Mouse (Mus musculus) liver, embryonic 12.5 days (tissue): Measurements from ENCODE around the gene Cdc14a. TPM values are rescaled to one million over a fixed set of nuclear protein-coding genes. Genes with fewer than 3 reads are reported as not detected.

Experiments
- ATAC-seq: fragments of 200-750 bp; cut with Nextera tagmentation; 2 replicates; pipeline ENCODE4 v1.8.0; 2017; ENCODE audit warnings: moderate number of reproducible peaks, mild to moderate bottlenecking, moderate library complexity
- H3K27ac ChIP-seq: fragments of 300-500 bp; sonication (generic); 2 replicates; pipeline ENCODE4 v1.5.1; 2016; ENCODE audit warnings: mild to moderate bottlenecking
- H3K27me3 ChIP-seq: fragments of 300-500 bp; sonication (generic); replicated peaks from 2 replicates; pipeline ENCODE4 v1.6.1; 2016; ENCODE audit warnings: mild to moderate bottlenecking, moderate library complexity
- H3K36me3 ChIP-seq: fragments of 300-500 bp; sonication (generic); 2 replicates; pipeline ENCODE4 v1.6.1; 2016; ENCODE audit warnings: mild to moderate bottlenecking, moderate library complexity
- H3K4me1 ChIP-seq: fragments of 300-500 bp; sonication (generic); 2 replicates; pipeline ENCODE4 v1.6.1; 2016
- H3K4me2 ChIP-seq: fragments of 300-500 bp; sonication (generic); 2 replicates; pipeline ENCODE4 v1.6.1; 2016; ENCODE audit warnings: mild to moderate bottlenecking, moderate library complexity
- H3K4me3 ChIP-seq: fragments of 300-500 bp; sonication (generic); 2 replicates; pipeline ENCODE4 v1.5.1; 2016; ENCODE audit warnings: mild to moderate bottlenecking, moderate library complexity
- H3K9ac ChIP-seq: fragments of 300-500 bp; sonication (generic); 2 replicates; pipeline ENCODE4 v1.6.1; 2016; ENCODE audit warnings: mild to moderate bottlenecking, moderate library complexity
- H3K9me3 ChIP-seq: fragments of 300-500 bp; sonication (generic); replicated peaks from 2 replicates; pipeline ENCODE4 v1.6.1; 2016; ENCODE audit warnings: mild to moderate bottlenecking, moderate library complexity
- WGBS: fragments of 180-500 bp; shearing (Covaris S2); methylation state at CpG from one replicate; pipeline ENCODE4 v1.1.7; 2016; ENCODE audit not compliant: insufficient replicate concordance; 5-methylcytosine and 5-hydroxymethylcytosine counted together
- polyA plus RNA-seq: library from polyadenylated mRNA; unstranded; fragments of >200 nt; fragmentation: Nextera tagmentation; extraction: Ambion mirVana; gene quantifications from 2 replicates; pipeline ENCODE4 v1.2.1, GENCODE M21; 2016

The Cdc14a gene
- 4.2 and 5.1 TPM in 2 replicates for polyA plus RNA-seq

DNA sequence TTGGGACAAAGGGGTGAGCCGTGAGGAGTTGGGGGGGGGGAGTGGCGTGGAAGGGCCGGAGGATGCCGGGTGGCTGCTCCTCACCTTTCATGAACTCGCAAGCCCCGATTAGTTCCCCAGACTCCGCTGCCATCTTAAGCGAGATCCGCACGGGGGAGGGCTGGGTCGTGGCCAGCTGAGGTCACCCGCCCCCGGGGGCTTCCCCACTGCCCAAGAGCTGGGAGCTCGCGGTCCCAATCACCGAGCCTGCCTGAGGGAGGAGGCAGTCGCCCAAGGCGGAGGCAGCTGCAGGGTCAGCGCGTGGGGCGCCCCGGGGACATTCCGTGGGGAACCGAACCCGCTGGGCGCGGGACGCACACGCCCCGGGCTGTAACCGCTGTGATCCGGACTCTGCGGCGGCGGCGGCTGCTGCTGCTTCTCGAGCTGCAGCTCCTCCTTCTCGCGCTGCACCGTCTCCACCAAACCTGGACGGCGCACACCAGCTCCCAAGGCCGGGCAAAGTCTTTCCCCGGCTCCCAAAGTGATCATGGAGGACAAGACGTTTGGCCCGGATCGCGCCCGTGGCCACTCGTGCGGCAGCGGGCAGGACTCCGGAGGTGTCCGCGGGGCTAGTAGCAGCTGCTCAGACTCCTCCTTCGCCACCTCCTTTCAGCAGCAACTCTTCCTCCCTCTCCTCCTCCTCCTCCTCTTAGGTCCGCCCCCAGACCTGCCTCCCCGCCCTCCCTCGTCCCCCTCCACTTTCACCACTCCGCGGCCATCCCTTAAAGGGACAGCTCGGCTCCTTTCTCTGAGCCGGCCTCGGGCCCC lies at the start of gene Cdc14a:
Cdc14a (minus strand) TSS at position 680 of the 807 bp plus-strand sequence.
- Histone ChIP-seq H3K4me2 (peak within 1 kb of the TSS; percentile 99), H3K9ac (peak within 1 kb of the TSS; percentile 91), H3K36me3 (peaks cover 15% of the 10 kb centered on the region; the same call in 1 of the 2 replicates), H3K27ac (peak within 1 kb of the TSS; percentile 84), H3K9me3 (no peaks in the 10 kb centered on the region), H3K4me3 (peak within 1 kb of the TSS; percentile 86), H3K4me1 (peaks cover 26% of the 10 kb centered on the region), H3K27me3 (no peaks in the 10 kb centered on the region)
- peak; percentile 91 for ATAC-seq
- WGBS = 1% methylated on average over 63 of the region's 64 CpGs

DNA sequence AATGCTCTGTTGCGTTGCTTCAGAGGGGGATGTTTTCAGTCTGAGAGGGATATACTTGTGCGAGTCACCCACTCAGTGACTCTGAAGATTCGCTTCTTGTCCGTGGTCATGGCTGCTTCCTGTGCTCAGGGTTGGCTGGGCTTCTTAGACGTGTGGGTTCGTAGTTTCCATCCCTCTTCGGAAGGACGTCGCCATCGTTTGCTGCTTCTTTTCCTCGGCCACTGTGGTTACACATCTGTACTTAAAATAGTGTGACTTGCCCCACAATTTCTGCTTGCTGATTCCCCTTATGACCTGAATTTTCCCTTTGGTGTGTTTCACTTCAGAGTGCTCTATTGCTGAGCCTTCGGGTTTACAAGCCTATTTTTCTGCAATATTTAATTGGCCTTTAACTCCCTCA lies 41.9 kb upstream of the Cdc14a start:
- Histone ChIP-seq H3K4me2 (no peak overlapping the region), H3K4me3 (no peak overlapping the region), H3K9me3 (no peaks in the 10 kb centered on the region), H3K27me3 (no peaks in the 10 kb centered on the region), H3K9ac (no peak overlapping the region), H3K27ac (no peak overlapping the region), H3K4me1 (no peaks in the 10 kb centered on the region), H3K36me3 (no peaks in the 10 kb centered on the region)
- no peak for ATAC-seq
- WGBS = 46% methylated on average over 12 of the region's 12 CpGs

DNA sequence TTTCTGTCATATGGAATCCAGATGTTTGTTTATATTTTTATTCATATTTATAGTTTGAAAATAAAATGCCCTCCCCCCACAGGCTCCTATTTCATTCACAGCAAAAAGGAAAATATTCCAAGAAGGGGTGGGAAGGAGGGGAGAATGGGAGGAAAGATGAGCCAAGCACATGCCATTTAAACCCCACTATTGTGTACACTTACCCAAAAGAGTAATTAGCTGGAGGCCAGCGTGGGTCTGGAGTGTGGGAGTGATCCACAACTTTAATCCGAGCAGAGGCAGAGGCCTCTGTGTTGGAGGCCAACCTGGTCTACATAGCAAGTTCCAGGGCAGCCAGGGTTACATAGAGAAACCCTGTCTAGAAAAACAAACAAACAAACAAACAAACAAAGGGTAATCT lies 40.5 kb upstream of the Cdc14a start:
- 55% methylated on average over 2 of the region's 2 CpGs for WGBS
- Histone ChIP-seq H3K4me3 (no peak overlapping the region), H3K36me3 (no peaks in the 10 kb centered on the region), H3K27me3 (no peaks in the 10 kb centered on the region), H3K4me2 (no peak overlapping the region), H3K27ac (no peak overlapping the region), H3K4me1 (no peaks in the 10 kb centered on the region), H3K9me3 (no peaks in the 10 kb centered on the region), H3K9ac (no peak overlapping the region)
- no peak for ATAC-seq

DNA sequence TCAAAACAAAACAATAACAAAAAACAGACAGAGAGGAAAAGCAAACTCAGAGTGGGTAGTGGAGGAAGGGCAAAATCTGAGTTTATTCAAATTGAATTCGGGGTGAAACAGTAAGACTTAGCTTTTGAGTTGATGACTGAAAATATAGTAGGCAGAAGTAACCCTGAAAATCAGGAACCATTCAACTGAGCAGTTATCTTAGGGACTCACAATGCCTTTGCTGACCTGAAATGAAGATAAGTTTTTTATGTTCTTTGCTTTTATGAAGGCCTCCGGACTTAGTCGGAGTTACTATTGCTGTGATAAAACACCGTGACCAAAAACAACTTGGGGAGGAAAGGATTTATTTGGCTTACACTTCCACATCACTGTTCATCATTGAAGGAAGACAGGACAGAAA lies 37.2 kb upstream of the Cdc14a start:
- Histone ChIP-seq H3K4me1 (no peaks in the 10 kb centered on the region), H3K27ac (no peak overlapping the region), H3K4me3 (no peak overlapping the region), H3K27me3 (no peaks in the 10 kb centered on the region), H3K9me3 (no peaks in the 10 kb centered on the region), H3K36me3 (no peaks in the 10 kb centered on the region), H3K4me2 (no peak overlapping the region), H3K9ac (no peak overlapping the region)
- ATAC-seq = no peak
- 56% methylated on average over 4 of the region's 4 CpGs for WGBS

DNA sequence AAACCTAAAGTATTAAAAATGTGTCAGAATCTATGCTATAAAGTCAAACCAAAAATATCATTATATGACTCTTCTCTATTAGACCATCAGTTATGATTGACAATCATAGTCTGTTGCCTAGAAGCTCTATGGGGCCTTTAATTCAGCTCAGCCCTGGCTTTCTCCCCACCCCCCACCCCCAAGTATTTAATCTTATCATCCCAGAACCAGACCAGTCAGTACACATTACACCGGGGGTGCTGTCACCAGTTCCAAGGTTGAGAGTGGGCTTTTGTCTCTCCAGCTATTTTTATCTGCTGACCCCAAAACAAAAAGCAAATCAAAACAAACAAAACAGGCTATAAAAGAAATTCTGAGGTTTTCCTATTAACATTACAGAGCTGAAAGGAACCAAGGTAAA lies 30.7 kb upstream of the Cdc14a start:
- Histone ChIP-seq H3K4me1 (peaks cover 12% of the 10 kb centered on the region), H3K9ac (no peak overlapping the region), H3K36me3 (no peaks in the 10 kb centered on the region), H3K4me3 (no peak overlapping the region), H3K4me2 (no peak overlapping the region), H3K9me3 (no peaks in the 10 kb centered on the region), H3K27me3 (no peaks in the 10 kb centered on the region), H3K27ac (no peak overlapping the region)
- WGBS = 0% methylated on average over 1 of the region's 1 CpGs
- peak; percentile 65; the same call in 1 of the 2 replicates for ATAC-seq

DNA sequence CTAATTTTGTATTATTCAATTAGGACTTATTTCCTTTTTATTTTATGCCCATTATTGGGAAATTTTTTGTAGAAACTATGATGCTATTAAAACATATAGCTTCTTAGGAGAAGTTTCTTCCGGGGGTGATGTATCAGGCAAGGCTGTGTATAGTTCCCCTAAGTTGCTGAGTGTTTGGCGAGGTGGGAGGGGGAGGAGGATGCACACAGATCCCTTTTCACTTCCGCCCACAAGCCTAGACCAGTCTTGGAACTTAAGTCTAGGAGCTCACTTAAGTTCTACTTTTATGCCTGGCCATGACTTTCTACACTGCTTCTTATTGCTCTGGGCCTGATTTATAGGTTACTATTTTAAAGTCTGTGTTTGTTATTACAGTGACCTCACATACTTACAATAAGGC lies 26.9 kb upstream of the Cdc14a start:
- Histone ChIP-seq H3K9me3 (no peaks in the 10 kb centered on the region), H3K36me3 (no peaks in the 10 kb centered on the region), H3K27ac (no peak overlapping the region), H3K27me3 (no peaks in the 10 kb centered on the region), H3K9ac (no peak overlapping the region), H3K4me1 (peaks cover 12% of the 10 kb centered on the region), H3K4me3 (no peak overlapping the region), H3K4me2 (no peak overlapping the region)
- ATAC-seq = no peak
- WGBS = 54% methylated on average over 3 of the region's 3 CpGs

DNA sequence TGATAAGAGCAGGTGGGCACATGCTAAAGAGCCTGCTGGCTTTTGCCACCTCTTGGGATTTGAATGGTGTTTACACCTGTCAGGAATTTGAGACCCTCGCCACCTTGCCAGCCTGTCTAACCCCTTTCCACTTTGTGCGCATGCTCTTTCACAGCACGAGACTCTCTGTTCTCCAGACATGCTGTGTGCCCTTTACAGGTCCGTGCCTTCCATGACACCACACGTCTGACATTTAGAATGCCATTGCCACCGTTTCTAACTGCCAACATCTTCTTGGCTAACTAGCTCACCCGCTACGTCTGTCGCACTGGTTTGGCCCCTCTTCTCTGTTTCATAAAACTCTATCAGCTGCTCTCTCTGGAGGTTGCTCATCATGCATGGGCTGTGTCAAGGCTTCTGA lies 20.5 kb upstream of the Cdc14a start:
- no peaks in the 10 kb centered on the region for H3K9me3 ChIP-seq
- no peak overlapping the region for H3K9ac ChIP-seq
- no peak overlapping the region for H3K4me2 ChIP-seq
- 74% methylated on average over 9 of the region's 9 CpGs for WGBS
- H3K27me3 ChIP-seq = no peaks in the 10 kb centered on the region
- H3K4me3 ChIP-seq = no peak overlapping the region
- H3K4me1 ChIP-seq = no peaks in the 10 kb centered on the region
- H3K36me3 ChIP-seq = no peaks in the 10 kb centered on the region
- ATAC-seq = no peak
- no peak overlapping the region for H3K27ac ChIP-seq

DNA sequence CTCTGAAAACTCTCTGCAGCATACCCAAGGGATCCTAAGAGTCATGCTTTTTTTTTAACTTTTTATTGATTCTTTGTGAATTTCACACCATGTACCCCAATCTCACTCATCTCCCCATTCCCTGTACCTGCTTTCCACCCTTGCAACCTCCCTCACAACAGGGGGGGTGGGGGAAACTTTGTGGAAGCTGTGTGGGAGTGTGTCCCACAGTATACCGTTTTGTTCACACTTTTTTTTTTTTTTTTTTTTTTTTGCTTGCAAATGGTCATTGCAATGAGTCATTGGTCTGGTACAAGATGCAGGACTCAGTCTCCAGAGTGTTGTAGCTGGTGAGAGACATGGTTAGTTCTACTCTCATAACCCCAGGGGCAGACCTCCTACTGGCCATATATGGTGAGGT lies 19.0 kb upstream of the Cdc14a start:
- H3K4me3 ChIP-seq = no peak overlapping the region
- H3K9me3 ChIP-seq = no peaks in the 10 kb centered on the region
- no peak overlapping the region for H3K9ac ChIP-seq
- H3K27ac ChIP-seq = no peak overlapping the region
- 50% methylated on average over 1 of the region's 1 CpGs for WGBS
- H3K4me2 ChIP-seq = no peak overlapping the region
- H3K4me1 ChIP-seq = no peaks in the 10 kb centered on the region
- no peaks in the 10 kb centered on the region for H3K36me3 ChIP-seq
- H3K27me3 ChIP-seq = 0 out of 2 replicates have a peak, but pooled peaks cover 4% of the 10 kb centered on the region
- ATAC-seq = no peak

DNA sequence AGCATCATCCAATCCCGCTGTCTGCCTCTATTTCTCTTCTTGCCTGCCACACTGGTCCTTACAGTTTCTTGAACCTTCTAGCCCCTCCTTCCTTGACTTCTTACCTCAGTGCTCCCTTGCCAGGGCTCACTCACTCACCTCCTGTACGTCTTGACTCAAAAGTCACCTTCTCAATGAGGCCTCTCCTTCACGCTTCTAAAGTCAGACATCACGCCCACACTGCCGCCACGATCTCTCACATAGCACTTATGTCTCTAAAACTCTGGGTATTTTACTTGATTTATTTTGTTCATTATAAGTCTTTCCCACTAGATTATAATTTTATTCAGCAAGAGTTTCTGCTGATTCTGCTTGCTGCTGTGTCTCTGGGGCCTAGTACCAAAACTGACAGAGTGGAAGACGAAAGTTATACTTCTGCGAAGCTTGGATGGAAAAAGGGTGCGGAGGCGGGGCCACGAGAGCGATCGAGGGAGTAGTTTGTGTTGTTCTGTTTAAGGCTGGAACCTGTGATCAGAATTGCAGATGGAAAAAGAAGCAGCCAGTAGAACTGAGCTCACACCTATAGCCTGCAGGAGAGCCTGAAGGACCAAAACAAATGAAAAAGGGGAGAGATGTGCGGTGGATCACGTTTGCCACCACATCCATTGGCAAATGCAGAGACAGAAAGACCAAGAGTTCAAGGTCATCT lies 17.8 kb upstream of the Cdc14a start:
- WGBS = 88% methylated on average over 15 of the region's 15 CpGs
- Histone ChIP-seq H3K27me3 (0 out of 2 replicates have a peak, but pooled peaks cover 4% of the 10 kb centered on the region), H3K27ac (no peak overlapping the region), H3K36me3 (no peaks in the 10 kb centered on the region), H3K4me2 (no peak overlapping the region), H3K9me3 (no peaks in the 10 kb centered on the region), H3K9ac (no peak overlapping the region), H3K4me3 (no peak overlapping the region), H3K4me1 (no peaks in the 10 kb centered on the region)
- ATAC-seq = no peak

DNA sequence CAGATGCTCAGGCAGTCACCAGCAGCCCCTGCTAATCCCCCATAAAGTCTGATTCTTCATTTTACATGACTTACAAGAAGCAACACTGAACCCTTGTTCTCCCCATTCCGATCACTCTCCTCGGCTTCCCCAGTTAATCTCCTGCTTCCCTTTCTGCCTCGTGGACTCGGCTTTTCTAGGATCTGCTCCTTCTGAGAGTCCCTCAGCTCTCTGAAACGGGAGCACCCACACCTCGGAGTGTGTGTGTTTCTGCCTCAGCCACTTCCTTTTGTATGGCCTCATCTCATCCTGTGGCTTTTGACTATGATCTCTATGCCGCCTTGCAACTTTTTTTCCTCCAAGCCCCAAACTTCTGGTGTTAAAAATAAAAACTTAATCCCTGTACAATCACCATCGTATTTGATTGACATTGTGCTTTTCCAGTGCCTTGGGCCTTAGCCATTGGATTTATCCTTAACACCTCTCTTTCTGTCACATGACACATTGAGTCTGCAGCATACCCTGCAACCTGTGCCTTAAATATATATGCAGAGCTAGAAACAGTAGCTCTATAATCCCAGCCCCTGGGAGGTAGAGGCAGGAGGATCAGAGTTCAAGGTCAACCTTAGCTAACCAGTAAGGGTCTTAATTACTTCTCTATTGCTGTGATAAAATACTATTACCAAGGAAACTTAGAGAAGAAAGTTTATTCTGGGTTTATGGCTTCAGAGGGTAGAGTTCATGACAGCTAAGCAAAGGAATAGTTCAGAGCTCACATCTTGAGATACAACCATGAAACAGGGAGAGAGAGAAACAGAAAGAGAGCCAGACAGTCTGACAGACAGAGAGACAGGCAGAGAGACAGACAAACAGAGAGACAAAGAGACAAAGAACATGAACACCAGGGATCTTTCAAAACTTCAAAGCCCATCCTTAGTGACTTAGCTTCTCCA lies 16.5 kb upstream of the Cdc14a start:
- 31% methylated on average over 8 of the region's 8 CpGs for WGBS
- ATAC-seq = no peak

DNA sequence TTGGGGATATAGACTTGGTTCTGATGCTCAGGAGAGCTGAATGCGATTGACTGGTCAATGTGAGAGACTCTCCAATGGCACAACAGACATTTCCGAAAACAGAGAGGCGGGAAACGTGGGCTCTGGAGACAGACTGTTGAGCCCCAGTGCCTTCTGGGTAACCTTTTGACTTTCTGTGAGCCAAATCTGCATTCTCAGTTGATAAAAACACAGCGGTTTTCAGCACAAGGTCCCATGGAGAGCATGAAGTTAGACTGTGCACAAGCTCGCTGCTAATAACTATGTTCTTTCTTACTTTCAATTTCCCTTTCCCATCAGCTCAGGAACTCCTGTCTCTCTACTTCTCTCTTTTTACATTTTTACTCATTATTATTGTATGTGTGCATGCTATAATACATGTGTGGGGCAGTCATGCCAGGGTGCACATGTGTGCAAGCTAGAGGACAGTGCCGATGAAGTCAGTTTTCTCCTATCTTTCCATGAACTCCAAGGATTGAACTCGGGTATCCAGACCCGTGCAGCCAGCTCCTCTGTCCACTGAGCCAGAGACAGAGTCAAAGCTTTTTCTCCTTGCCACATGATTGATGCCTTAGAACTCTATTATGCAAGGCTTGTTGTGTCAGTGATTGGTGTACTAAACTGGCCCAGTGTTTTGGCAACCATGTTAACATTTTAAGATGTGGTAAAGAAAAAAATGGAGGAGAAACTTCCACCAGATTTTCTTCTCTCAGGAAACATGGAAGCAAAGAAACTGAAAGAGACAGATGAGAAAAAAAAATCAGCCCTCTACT lies 13.2 kb upstream of the Cdc14a start:
- no peak overlapping the region for H3K9ac ChIP-seq
- H3K9me3 ChIP-seq = no peaks in the 10 kb centered on the region
- no peaks in the 10 kb centered on the region for H3K36me3 ChIP-seq
- 70% methylated on average over 9 of the region's 9 CpGs for WGBS
- no peak overlapping the region for H3K27ac ChIP-seq
- H3K4me3 ChIP-seq = no peak overlapping the region
- peaks cover 4% of the 10 kb centered on the region; the same call in 1 of the 2 replicates for H3K27me3 ChIP-seq
- H3K4me1 ChIP-seq = peaks cover 9% of the 10 kb centered on the region
- ATAC-seq = no peak
- no peak overlapping the region for H3K4me2 ChIP-seq

More for the DNA sequence above, 16.5 kb upstream of the Cdc14a start:
- 0 out of 2 replicates have a peak, but pooled peaks cover 4% of the 10 kb centered on the region for H3K27me3 ChIP-seq
- H3K36me3 ChIP-seq = no peaks in the 10 kb centered on the region
- no peaks in the 10 kb centered on the region for H3K4me1 ChIP-seq
- H3K4me3 ChIP-seq = no peak overlapping the region
- H3K4me2 ChIP-seq = no peak overlapping the region
- no peak overlapping the region for H3K9ac ChIP-seq
- no peaks in the 10 kb centered on the region for H3K9me3 ChIP-seq
- no peak overlapping the region for H3K27ac ChIP-seq
